Mouse (Mus musculus) layer of hippocampus, postnatal 14 days (tissue): ENCODE data around the gene Samd11. TPM values are rescaled to one million over a fixed set of nuclear protein-coding genes. Genes with fewer than 3 reads are reported as not detected.

ENCODE experiments used
- DNase-seq, 2 experiments: peaks; one replicate each; pipeline ENCODE4 v3.0.0; 2021 to 2022; ENCODE audit warnings: low spot score in 2 of 2, mixed read lengths in 1 of 2
- microRNA-seq, 2 experiments: library from miRNA; unstranded; fragments of <30 nt; microRNA quantifications; one replicate each; pipeline ENCODE4 v1.2.0; 2021
- total RNA-seq, 2 experiments: library from RNA; stranded (reverse); gene quantifications; 2 replicates each; pipeline ENCODE4 v1.2.3; 2021

Gene Samd11
- total RNA-seq, 2 experiments from 2014 or later: 2.7 to 5.3 TPM

DNA sequence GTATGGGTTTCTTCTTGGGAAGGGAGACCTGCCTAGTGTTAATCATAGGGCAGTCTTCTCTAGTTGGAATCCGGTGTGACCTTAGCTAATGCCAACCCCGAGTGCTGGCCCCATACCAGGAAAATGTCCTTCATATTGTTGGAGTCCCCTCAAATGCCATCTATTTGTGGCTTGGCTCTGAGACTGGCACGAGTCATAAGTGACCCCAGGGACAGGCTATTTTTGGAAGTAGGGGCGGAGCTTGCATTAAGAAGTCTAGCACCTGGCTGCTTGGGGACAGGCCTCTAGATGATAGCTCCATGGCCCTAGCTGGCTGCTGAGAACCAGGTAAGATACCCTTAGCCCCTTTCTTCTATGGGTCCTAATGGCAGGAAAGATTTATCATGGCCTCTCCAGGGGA is 39.8 kb downstream of the Samd11 start, which contains the start of gene Perm1:
Gene Perm1, plus strand, starts transcription at position 220 of the 400 bp plus-strand sequence.
- DNase-seq: no peak

DNA sequence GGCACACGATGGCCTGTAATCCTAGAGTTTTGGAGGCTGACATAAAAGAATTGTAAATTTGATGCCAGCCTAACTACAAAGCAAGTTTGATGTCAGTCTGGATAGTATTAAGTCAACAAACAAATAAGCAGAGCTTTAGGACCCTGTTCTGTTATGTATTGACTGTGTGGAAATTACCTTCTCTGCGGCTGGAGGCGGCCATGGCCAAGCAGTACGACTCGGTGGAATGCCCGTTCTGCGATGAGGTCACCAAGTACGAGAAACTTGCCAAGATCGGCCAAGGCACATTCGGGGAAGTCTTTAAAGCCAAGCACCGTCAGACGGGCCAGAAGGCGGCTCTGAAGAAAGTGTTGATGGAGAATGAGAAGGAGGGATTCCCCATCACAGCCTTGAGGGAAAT is 42.3 kb downstream of the Samd11 start:
- DNase-seq: no peak

DNA sequence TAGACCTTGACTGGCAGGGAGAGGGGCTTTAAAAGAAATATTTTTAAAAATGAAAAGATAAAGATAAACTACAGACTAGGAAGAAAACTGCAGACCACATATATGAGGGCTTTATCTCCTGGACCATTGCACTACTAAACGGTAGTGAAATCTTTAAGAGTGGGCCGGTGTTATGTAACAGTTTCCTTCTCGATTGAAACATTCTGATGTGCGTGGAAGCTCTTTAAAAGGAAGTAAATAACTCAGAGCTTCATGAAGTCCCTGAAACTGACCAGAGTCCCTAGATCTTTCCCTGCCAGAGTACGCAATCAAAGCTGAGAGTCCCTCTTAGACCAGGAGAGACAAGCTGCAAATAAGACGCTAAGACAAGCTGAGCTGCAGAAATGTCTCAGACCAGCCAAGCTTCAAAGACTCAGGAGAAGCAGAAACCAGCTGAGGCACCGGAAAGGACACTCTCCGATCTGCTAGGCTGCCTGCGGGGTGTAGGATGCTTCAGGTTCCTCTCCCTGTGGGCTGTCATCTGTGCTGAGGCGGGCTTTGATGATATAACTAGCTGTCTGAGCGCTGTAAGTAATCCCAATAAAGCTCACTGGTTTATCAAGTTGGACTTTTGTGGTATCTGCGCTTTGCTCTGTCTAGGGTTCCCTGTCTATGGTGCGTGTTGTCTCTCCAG is 45.4 kb downstream of the Samd11 start:
- DNase-seq: no peak

DNA sequence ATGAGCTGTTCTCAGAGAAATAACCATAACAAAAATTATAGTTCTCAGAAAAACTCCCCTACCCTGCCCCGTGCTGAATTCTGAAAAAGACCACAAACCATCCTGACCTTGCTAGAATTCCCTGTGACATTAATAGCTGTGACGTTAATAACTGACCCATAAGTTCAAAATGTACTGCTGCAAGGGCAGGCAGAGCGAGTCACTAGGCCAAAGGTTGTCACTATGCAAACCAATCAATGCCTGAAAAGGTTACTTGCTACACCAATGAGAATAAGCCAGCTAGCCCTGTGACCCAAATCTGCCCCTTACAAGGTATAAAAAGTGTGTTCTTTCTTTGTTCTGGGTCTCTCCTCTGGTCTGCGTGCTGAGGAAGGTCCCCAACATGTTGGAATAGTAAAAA is 46.6 kb downstream of the Samd11 start:
- no peak for DNase-seq

DNA sequence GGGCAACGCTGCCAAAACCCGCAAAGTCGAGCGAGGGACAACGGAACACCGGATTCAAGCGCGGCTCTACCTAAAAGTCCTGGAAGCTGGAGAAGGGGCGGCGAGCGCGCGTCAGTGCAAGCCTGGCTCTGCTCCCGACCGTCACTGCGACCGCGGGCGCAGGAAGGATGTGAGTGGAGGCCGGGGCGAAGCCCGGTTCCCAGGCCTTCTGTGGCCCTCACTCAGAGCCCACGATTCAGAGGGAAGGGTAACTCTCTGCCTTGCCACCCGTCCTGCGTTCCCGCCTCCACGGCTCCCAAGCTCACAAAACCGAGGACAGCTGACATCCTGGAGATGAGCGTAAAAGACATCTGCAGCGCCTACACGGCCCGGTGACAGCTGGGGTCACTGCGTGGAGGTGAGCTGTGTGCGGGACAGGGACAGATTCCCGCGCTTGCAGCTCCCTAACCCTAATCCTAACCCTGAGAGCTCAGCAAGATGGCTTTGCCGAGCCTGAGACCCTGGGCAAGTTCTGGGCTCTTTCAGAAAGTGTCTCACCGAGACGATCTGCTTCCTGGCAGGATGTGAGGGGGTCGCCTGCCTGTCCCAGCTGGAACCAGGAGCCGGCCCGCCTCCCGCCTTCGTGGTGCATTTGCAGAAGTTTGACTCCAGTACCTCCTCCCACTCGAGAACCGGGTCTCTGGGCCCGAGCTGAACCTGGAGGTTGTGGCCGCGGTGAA is 51.9 kb downstream of the Samd11 start:
- no peak for DNase-seq

DNA sequence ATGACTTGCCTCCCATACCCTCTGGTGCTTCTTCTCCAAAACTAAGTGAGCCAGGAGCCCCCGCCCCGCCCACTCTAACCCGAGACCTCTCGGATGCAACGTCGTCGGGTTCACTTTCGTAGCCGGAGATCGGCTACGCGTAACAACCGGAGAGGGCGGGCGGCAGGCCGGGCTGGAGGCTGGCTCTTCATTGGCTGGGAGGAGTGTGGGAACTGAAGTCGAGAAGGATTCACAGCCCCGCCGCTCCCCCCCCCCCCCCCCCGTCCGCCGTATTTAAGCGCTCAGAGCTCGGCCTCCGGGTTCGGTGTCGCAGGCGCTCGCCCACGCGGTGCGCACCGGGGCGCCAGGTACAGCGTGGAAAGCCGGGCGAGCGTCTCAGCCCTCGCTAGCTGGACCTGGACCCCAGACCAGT is 52.5 kb downstream of the Samd11 start, which contains the start of gene AW011738:
Gene AW011738, plus strand, starts transcription at position 304 of the 412 bp plus-strand sequence.
- DNase-seq: peak; percentile 34 to 61

DNA sequence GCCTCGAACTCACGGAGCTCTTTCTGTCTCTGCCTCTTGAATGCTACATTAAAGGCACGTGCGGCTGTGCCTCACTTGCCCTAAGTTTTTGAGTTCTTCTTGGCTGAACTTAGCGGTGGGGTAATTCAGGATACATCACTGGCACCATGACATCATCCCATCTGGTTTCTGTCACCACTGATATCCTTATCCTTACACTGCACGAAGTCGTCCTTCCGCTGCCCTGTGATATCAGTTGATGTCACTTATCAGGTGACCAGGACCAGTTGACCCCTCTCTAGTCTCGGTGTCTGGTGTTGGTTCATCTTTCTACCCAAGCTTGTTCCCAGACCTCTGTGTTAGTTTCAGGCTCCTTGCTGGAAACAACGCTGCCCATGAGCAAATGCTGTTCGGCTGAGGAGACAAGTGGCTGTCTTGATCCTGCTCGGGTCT is 53.0 kb downstream of the Samd11 start:
- no peak for DNase-seq

DNA sequence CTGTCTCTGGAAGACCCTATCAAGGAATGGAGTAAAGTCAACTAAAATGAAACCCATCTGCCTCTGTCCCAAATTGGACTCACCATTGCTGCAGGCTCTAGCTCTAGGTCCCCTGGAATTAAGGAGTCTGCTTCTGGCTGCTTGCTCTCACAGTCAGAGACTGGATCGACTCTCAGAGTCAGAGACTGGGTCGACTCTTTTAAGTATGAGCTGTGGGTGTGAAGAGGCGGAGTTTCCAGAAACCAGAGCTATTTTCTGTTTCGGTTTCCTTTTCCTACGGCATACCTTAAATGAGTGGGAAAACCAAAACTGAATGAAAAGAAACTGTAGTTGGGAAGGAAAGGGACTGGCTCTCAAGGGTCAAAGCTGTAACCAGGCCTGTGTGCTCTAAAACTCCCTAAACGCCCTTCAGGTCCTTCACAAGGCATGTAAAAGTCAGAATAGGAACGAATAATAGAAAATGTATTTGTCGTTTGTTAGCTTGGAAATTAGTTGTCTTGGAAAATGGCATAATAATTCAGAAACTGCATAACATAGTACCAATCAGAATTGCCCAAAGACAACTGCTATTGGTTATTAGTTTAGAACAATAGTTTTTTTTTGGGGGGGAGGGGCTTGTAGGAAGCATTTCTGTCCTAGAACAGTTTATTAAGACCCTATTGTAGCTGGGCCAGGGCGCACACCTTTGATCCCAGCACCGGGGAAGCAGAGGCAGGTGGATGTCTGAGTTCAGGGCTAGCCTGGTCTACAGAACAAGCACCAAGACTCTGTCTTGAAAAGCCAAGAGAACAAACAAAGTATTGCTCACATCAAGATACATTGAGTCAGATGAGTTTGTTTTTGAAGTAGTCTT is 54.6 kb downstream of the Samd11 start, which contains the start of gene Isg15:
Gene Isg15, minus strand, starts transcription at position 196 of the 853 bp plus-strand sequence.
- DNase-seq: no peak

DNA sequence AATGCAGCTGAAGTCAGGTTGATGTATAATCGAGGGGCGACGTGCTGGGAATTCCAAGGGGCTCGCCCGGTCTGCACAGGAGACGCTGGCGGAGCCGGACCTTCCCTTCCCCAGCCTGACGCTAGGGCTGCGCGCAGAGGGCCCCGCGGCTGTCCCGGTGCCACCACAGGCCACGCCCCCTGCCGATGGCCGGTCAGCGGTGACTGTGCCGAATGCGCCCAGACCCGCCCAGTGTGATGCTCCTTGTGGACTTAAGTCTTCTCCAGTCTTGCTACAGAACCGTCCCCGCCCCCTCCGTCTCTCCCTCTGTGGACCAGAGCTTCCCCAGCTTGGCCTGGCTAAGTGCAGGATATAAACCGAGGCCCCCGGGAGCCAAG is 57.6 kb downstream of the Samd11 start:
- peak; percentile 76 to 78 for DNase-seq

DNA sequence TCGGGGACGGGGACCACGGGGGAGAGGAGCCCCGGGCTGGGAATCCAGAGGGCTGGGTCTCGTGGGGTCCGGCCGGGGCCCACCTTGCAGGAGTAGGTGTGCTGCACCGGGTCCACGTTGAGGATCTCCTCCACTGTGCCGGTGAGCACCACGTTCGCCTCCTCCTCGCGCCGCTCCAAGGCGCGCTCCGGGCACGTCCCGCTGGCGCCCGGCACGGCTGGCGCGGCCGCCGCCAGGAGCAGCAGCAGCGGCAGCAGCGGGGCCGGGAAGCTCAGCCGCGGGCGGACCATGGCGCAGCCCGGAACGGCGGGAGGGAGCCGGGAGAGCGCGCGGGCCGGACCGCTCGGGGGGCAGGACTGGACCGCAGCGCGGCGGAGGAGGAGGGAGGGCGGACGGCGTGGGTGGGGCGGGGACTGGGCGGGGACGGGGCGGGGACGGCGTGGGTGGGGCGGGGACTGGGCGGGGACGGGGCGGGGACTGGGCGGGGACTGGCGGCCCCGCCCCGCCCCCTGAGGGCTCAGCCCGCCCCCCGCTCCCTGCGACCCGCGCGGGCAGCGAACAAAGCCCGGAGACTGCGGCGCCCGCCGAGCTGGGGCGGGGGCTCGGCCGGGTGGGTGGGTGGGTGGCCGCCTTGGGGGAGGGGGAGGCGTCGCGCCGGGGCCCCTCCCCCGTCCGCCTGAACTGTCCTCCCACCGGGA is 58.2 kb downstream of the Samd11 start, which contains the start of gene Agrn:
Gene Agrn, minus strand, starts transcription at position 358 of the 698 bp plus-strand sequence.
- peak; percentile 43 to 48 for DNase-seq

Small RNA genes lying within 50 kb of the gene (microRNA-seq; reads per million reads assigned to microRNA genes)
- 3.8 to 4.2 reads per million in 2 experiments for gene Mir7658

Other genes with a start within 250 kb of the Samd11 start
- gene Tnfrsf4, start 241.8 kb downstream of the Samd11 start, total RNA-seq: 1 to 10 TPM; 1.0 to 1.1 TPM
- not detected for gene Tnfrsf18, start 229.5 kb downstream of the Samd11 start, total RNA-seq
- gene Ttll10, start 196.2 kb downstream of the Samd11 start, total RNA-seq: under 1 TPM in 1 of 2 experiments, not detected in 1; 0.14 TPM
- gene 9430015G10Rik, start 145.7 kb downstream of the Samd11 start, total RNA-seq: 10 to 100 TPM; 23.8 to 26.6 TPM
- under 1 TPM; 0.55 to 0.65 TPM for gene Rnf223, start 125.1 kb downstream of the Samd11 start, total RNA-seq
- 100 to 1,000 TPM; 209 to 213 TPM for gene Agrn, start 58.2 kb downstream of the Samd11 start, total RNA-seq
- under 1 TPM; 0.55 to 0.76 TPM for gene Isg15, start 54.8 kb downstream of the Samd11 start, total RNA-seq
- gene AW011738, start 52.4 kb downstream of the Samd11 start, total RNA-seq: 1 to 10 TPM; 6.5 to 6.7 TPM
- gene Perm1, start 39.8 kb downstream of the Samd11 start, total RNA-seq: under 1 TPM; 0.25 to 0.33 TPM
- gene Plekhn1, start 20.8 kb downstream of the Samd11 start, total RNA-seq: 10 to 100 TPM; 37.7 to 38.4 TPM
- 10 to 100 TPM; 60.7 to 61.1 TPM for gene Noc2l, start 19.6 kb downstream of the Samd11 start, total RNA-seq
- not detected for gene Vmn2r-ps159, start 75.4 kb upstream of the Samd11 start, total RNA-seq